Mouse (Mus musculus): ENCODE data around the gene Uap1l1.

The Uap1l1 gene

GRCm38 (mm10) chr2:25371764-25372643, 6.5 kb upstream of the Uap1l1 start, which contains the start of gene Sapcd2:
TSS of gene Sapcd2 (plus strand) at chr2:25372321.
- DNase-seq (ENCODE audit: low read depth, low spot score): peak; percentile 77

- DNase-seq (ENCODE audit: low read depth, low spot score): no peak
These were observed 4.5 kb upstream of the Uap1l1 start for GRCm38 (mm10) chr2:25369996-25370395.

- no peak for DNase-seq (ENCODE audit: low read depth, low spot score)
These were observed 756 bp downstream of the Uap1l1 start for GRCm38 (mm10) chr2:25364761-25365090.

- no peak for DNase-seq (ENCODE audit: low read depth, low spot score)
These were observed 1.2 kb downstream of the Uap1l1 start for GRCm38 (mm10) chr2:25364313-25364712.

- DNase-seq (ENCODE audit: low read depth, low spot score): no peak
These were observed 1.9 kb downstream of the Uap1l1 start for GRCm38 (mm10) chr2:25363478-25364178.

GRCm38 (mm10) chr2:25359848-25360247, 5.6 kb downstream of the Uap1l1 start:
- no peak for DNase-seq (ENCODE audit: low read depth, low spot score)

- DNase-seq (ENCODE audit: low read depth, low spot score): peak; percentile 74
These were observed 9.0 kb downstream of the Uap1l1 start, which contains the start of gene Dpp7 for GRCm38 (mm10) chr2:25356208-25357079. TSS of gene Dpp7 (minus strand) at chr2:25356359.

- DNase-seq (ENCODE audit: low read depth, low spot score): no peak
These were observed 9.9 kb downstream of the Uap1l1 start for GRCm38 (mm10) chr2:25355419-25356066.

GRCm38 (mm10) chr2:25354211-25354610, 11.3 kb downstream of the Uap1l1 start:
- DNase-seq (ENCODE audit: low read depth, low spot score): no peak

- DNase-seq (ENCODE audit: low read depth, low spot score): no peak
These were observed 14.8 kb downstream of the Uap1l1 start for GRCm38 (mm10) chr2:25350701-25351100.

GRCm38 (mm10) chr2:25349499-25349898, 16.0 kb downstream of the Uap1l1 start:
- no peak for DNase-seq (ENCODE audit: low read depth, low spot score)

- no peak for DNase-seq (ENCODE audit: low read depth, low spot score)
These were observed 17.3 kb downstream of the Uap1l1 start for GRCm38 (mm10) chr2:25348162-25348561.

- no peak for DNase-seq (ENCODE audit: low read depth, low spot score)
These were observed 27.2 kb downstream of the Uap1l1 start for GRCm38 (mm10) chr2:25338303-25338702.

GRCm38 (mm10) chr2:25333569-25333968, 31.9 kb downstream of the Uap1l1 start:
- no peak for DNase-seq (ENCODE audit: low read depth, low spot score)

GRCm38 (mm10) chr2:25332286-25333160, 33.0 kb downstream of the Uap1l1 start, which contains the start of gene Man1b1:
TSS of gene Man1b1 (plus strand) at chr2:25332338.
- DNase-seq (ENCODE audit: low read depth, low spot score): peak; percentile 98

GRCm38 (mm10) chr2:25331470-25331869, 34.0 kb downstream of the Uap1l1 start:
- no peak for DNase-seq (ENCODE audit: low read depth, low spot score)

- no peak for DNase-seq (ENCODE audit: low read depth, low spot score)
These were observed 37.0 kb downstream of the Uap1l1 start for GRCm38 (mm10) chr2:25328440-25328839.

- DNase-seq (ENCODE audit: low read depth, low spot score): no peak
These were observed 39.4 kb downstream of the Uap1l1 start for GRCm38 (mm10) chr2:25326036-25326435.

GRCm38 (mm10) chr2:25320084-25320483, 45.4 kb downstream of the Uap1l1 start:
- DNase-seq (ENCODE audit: low read depth, low spot score): no peak

All from telencephalon, adult 2 months (tissue).